Comparison of ENCODE assay signal across 11 mouse cellular contexts in the genomic region with DNA sequence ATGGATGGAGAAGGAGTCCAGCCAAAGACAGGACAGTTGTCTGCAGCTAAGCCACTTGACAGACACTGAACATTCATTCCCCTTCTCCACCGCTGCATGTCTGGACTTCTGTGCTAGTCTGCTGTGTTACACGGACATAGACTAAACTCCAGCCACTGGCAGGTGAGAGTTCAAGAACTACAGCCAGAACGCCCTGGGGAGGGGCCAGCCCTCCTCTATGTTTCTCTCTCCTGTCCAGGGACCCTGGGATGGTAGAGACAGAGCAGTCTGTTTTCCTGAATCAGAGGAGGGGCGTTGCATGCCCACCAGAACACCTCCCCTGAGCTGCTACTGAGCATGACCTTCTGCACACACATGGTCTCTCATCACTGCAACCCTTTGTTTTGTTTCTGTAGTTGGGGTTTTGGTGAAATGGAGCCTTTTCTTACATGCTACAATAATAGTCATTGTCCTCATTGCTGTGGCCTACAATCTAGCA. TPM values are rescaled to one million over a fixed set of nuclear protein-coding genes. Genes with fewer than 3 reads are reported as not detected.
DNase-seq lines count a peak whose midpoint lies in the region; ATAC-seq and TF ChIP-seq lines count a peak whose summit lies in the region.
"Had no signal": no experiment of that assay in that cellular context is flagged by ENCODE, and none has a peak within 500 bp of the region (broad histone marks: within the 10 kb centered on the region; RNA-seq: fewer than 3 reads in every experiment).

No protein-coding gene starts in this region.

- no peak overlapping the region for H3K9ac ChIP-seq in heart, embryonic 14.5 days (ENCODE audit: low read length)
- no peak overlapping the region for H3K9ac ChIP-seq in midbrain, embryonic 15.5 days
- no peak overlapping the region for H3K9ac ChIP-seq in limb, embryonic 12.5 days (replicated peaks)
- H3K9ac ChIP-seq in stomach, postnatal 0 days (ENCODE audit: low read length) = no peak overlapping the region

- no peak for DNase-seq in heart, postnatal 10 days
- DNase-seq in midbrain, embryonic 10.5 days (ENCODE audit: low spot score) = no peak
- peak; percentile 20 for DNase-seq in stomach, postnatal 0 days (ENCODE audit: low spot score)
- DNase-seq in layer of hippocampus, postnatal 25 days (ENCODE audit: extremely low spot score in 1 of 2, low spot score in 1 of 2) = no peak
- DNase-seq: cerebellum, adult 8-10 months; thymus, postnatal 36 days had no signal

- no peaks in the 10 kb centered on the region for H3K36me3 ChIP-seq in heart, embryonic 14.5 days (ENCODE audit: control insufficient read depth, insufficient read depth, low read length)
- H3K36me3 ChIP-seq in midbrain, embryonic 10.5 days = no peaks in the 10 kb centered on the region
- no peaks in the 10 kb centered on the region for H3K36me3 ChIP-seq in midbrain, embryonic 15.5 days (replicated peaks)
- no peaks in the 10 kb centered on the region for H3K36me3 ChIP-seq in limb, embryonic 12.5 days
- no peaks in the 10 kb centered on the region for H3K36me3 ChIP-seq in stomach, postnatal 0 days (ENCODE audit: control insufficient read depth, insufficient read depth, low read length)

- TF ChIP-seq EP300 in stomach, postnatal 0 days (optimal IDR thresholded peaks at IDR 0.05) = no peak

- no peaks in the 10 kb centered on the region for H3K27me3 ChIP-seq in heart, embryonic 14.5 days (ENCODE audit: control insufficient read depth, insufficient read depth, low read length)
- H3K27me3 ChIP-seq in midbrain, embryonic 10.5 days (ENCODE audit: low read depth, poor library complexity, severe bottlenecking) = no peaks in the 10 kb centered on the region
- H3K27me3 ChIP-seq in midbrain, embryonic 15.5 days (replicated peaks) = no peaks in the 10 kb centered on the region
- no peaks in the 10 kb centered on the region for H3K27me3 ChIP-seq in limb, embryonic 12.5 days
- H3K27me3 ChIP-seq in stomach, postnatal 0 days (ENCODE audit: control insufficient read depth, insufficient read depth, low read length) = no peaks in the 10 kb centered on the region
- H3K27me3 ChIP-seq: CH12.LX had no signal

- TF ChIP-seq CTCF in stomach, postnatal 0 days (IDR thresholded peaks at IDR 0.05; ENCODE audit: low read depth) = no peak

- intact Hi-C loops in heart, postnatal 10 days (cut with DNase I) = no loop called here

- peak overlapping the region; percentile 34; the same call in 1 of the 2 replicates for H3K4me2 ChIP-seq in heart, embryonic 14.5 days (ENCODE audit: low read length)
- H3K4me2 ChIP-seq in midbrain, embryonic 15.5 days = no peak overlapping the region
- H3K4me2 ChIP-seq in limb, embryonic 12.5 days = no peak overlapping the region
- no peak overlapping the region; the same call in 1 of the 2 replicates for H3K4me2 ChIP-seq in stomach, postnatal 0 days (replicated peaks; ENCODE audit: low read depth)

- 43% methylated on average over 4 of the region's 4 CpGs for WGBS in heart, embryonic 14.5 days
- WGBS in midbrain, embryonic 10.5 days = 24% methylated on average over 4 of the region's 4 CpGs
- 19% methylated on average over 4 of the region's 4 CpGs for WGBS in midbrain, embryonic 15.5 days
- WGBS in limb, embryonic 12.5 days = 34% methylated on average over 4 of the region's 4 CpGs
- WGBS in stomach, postnatal 0 days = 23% methylated on average over 4 of the region's 4 CpGs

- no peak for ATAC-seq in heart, embryonic 14.5 days (ENCODE audit: insufficient number of reproducible peaks, insufficient read depth, low FRiP score, low read depth)
- ATAC-seq in midbrain, embryonic 15.5 days (replicated peaks) = no peak
- ATAC-seq in limb, embryonic 12.5 days (ENCODE audit: insufficient number of reproducible peaks, insufficient read depth, low FRiP score, low TSS enrichment, low read depth) = no peak
- peak; percentile 17; the same call in 1 of the 2 replicates for ATAC-seq in stomach, postnatal 0 days (ENCODE audit: low FRiP score, low TSS enrichment)
- ATAC-seq in erythroblast, adult 5-6 weeks (replicated peaks; ENCODE audit: low FRiP score, poor library complexity, severe bottlenecking) = no peak

- H3K9me3 ChIP-seq in heart, embryonic 14.5 days (ENCODE audit: control insufficient read depth, low read length) = no peaks in the 10 kb centered on the region
- no peaks in the 10 kb centered on the region for H3K9me3 ChIP-seq in midbrain, embryonic 10.5 days (replicated peaks)
- no peaks in the 10 kb centered on the region for H3K9me3 ChIP-seq in midbrain, embryonic 15.5 days
- no peaks in the 10 kb centered on the region for H3K9me3 ChIP-seq in limb, embryonic 12.5 days
- H3K9me3 ChIP-seq in stomach, postnatal 0 days (ENCODE audit: control insufficient read depth, low read length) = no peaks in the 10 kb centered on the region

- peaks cover 0 to 6% of the 10 kb centered on the region in 2 experiments; a peak in 1 of 4 replicates for H3K4me1 ChIP-seq in heart, embryonic 14.5 days (ENCODE audit: control insufficient read depth in 2 of 2, insufficient read depth in 2 of 2, low read length in 2 of 2)
- peaks cover 38% of the 10 kb centered on the region for H3K4me1 ChIP-seq in midbrain, embryonic 10.5 days
- peaks cover 8% of the 10 kb centered on the region; the same call in 1 of the 2 replicates for H3K4me1 ChIP-seq in midbrain, embryonic 15.5 days
- peaks cover 13% of the 10 kb centered on the region for H3K4me1 ChIP-seq in limb, embryonic 12.5 days (replicated peaks)
- H3K4me1 ChIP-seq in stomach, postnatal 0 days (replicated peaks; ENCODE audit: control insufficient read depth, insufficient read depth) = no peaks in the 10 kb centered on the region

- H3K4me3 ChIP-seq in heart, embryonic 14.5 days (ENCODE audit: control insufficient read depth in 1 of 2, insufficient read depth in 1 of 2, low read depth in 1 of 2, low read length in 2 of 2) = no peak overlapping the region
- H3K4me3 ChIP-seq in midbrain, embryonic 10.5 days = no peak overlapping the region; the same call in 1 of the 2 replicates
- H3K4me3 ChIP-seq in midbrain, embryonic 15.5 days = no peak overlapping the region
- no peak overlapping the region for H3K4me3 ChIP-seq in limb, embryonic 12.5 days (replicated peaks)
- no peak overlapping the region for H3K4me3 ChIP-seq in stomach, postnatal 0 days (ENCODE audit: low read depth, low read length)

- H3K27ac ChIP-seq in heart, embryonic 14.5 days (replicated peaks in 1 of 2; ENCODE audit: control insufficient read depth in 1 of 2, insufficient read depth in 1 of 2, low read depth in 2 of 2, low read length in 2 of 2) = no peak overlapping the region
- peak overlapping the region; percentile 65; the same call in 1 of the 2 replicates for H3K27ac ChIP-seq in midbrain, embryonic 10.5 days (replicated peaks)
- no peak overlapping the region for H3K27ac ChIP-seq in midbrain, embryonic 15.5 days
- 0 out of 2 replicates have a peak overlapping the region, but pooled peaks have one; percentile 29 for H3K27ac ChIP-seq in limb, embryonic 12.5 days
- H3K27ac ChIP-seq in stomach, postnatal 0 days (replicated peaks) = peak overlapping the region; percentile 73

RNA-seq across cellular contexts. Expression of a gene that starts 8.4 kb away (rescaled TPM):
- polyA plus RNA-seq in heart, embryonic 14.5 days (2014; fragmentation: Nextera tagmentation; extraction: Ambion mirVana) = 37.3 and 37.6 TPM in 2 replicates
- 10 to 100 TPM; 28.2 to 31.5 TPM for total RNA-seq in heart, postnatal 10 days (2021)
- 33.9 and 42.0 TPM in 2 replicates for polyA plus RNA-seq in midbrain, embryonic 10.5 days (2016; fragmentation: Nextera tagmentation; extraction: Ambion mirVana)
- 39.7 and 41.9 TPM in 2 replicates for polyA plus RNA-seq in midbrain, embryonic 15.5 days (2015; fragmentation: Nextera tagmentation; extraction: Ambion mirVana)
- polyA plus RNA-seq in limb, embryonic 12.5 days (2016; fragmentation: Nextera tagmentation; extraction: Ambion mirVana) = 31.8 and 33.1 TPM in 2 replicates
- polyA plus RNA-seq in stomach, postnatal 0 days (2015; fragmentation: Nextera tagmentation; extraction: Ambion mirVana) = 30.8 and 33.0 TPM in 2 replicates
- total RNA-seq in erythroblast, adult 5-6 weeks (2015; ENCODE audit: low replicate concordance) = 14.8 and 31.1 TPM in 2 replicates
- 6.4 and 7.4 TPM in 2 replicates for total RNA-seq in erythroblast, adult 5-6 weeks (2017; ENCODE audit: low replicate concordance)
- 10 to 100 TPM; 22.1 to 24.9 TPM for total RNA-seq in layer of hippocampus, postnatal 25 days (2021)

Comparison
In these comparisons a context has a peak if more than half of its experiments do, and no peak if none do; other contexts are left out.
1. H3K27ac ChIP-seq: peak in midbrain, embryonic 10.5 days (single experiment), limb, embryonic 12.5 days (single experiment) and stomach, postnatal 0 days (single experiment); none in heart, embryonic 14.5 days (0 of 2) and midbrain, embryonic 15.5 days (single experiment).